Mouse (Mus musculus) embryo, embryonic 11 days (tissue): ENCODE measurements around the gene Xirp1.

Experiments
- DNase-seq: peaks from one replicate; pipeline ENCODE4 v3.0.0-alpha.2; 2015

Gene Xirp1

GRCm38 (mm10) chr9:119966221-119966910 lies 57.0 kb downstream of the Xirp1 start:
- DNase-seq = no peak

DNA sequence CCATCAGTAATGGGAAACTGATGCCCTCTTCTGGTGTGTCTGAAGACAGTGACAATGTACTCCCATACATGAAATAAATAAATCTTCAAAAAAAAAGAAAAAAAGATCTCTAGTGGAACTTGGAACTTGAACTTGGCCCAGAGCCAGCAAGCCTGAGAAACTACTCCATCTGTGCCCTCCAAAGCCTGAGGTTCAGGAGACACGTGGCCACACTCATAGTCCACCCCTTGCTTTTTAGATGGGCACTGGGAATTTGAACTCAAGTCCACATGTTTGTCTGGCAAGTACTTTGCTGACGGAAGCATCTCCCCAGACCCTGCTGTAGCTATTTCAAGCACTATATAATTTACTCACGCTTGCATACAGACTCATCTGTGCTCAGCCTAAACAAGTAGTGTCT lies 58.2 kb downstream of the Xirp1 start:
- DNase-seq = no peak

GRCm38 (mm10) chr9:119964206-119964605 lies 59.2 kb downstream of the Xirp1 start:
- DNase-seq = no peak
